Mouse (Mus musculus): ENCODE measurements around the gene Gypa. TPM values are rescaled to one million over a fixed set of nuclear protein-coding genes. Genes with fewer than 3 reads are reported as not detected.
A peak's percentile ranks its signal among the peaks of the same experiment; 100 is the strongest.

Gene Gypa
- polyA plus RNA-seq, 1 experiment from 2014 or later: 15.2 TPM

DNA sequence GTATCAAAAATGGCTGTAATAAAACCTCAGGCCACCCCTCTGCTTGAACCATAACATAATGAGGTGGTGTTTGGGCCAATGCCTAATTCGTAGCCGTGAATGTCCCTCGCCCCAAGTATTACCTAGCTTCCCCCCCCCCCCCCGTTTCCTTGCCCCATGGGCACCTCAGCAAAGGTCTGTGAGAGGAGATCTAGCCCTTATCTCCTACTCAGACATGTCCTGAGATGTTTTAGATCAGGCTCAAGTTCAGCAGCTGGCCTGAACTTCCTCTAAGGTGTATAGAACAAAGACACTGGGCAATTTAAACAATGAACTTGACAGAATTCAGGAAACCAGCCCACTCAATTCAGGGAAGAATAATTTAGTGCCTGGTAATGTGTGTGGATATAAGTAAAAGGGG is 3.7 kb downstream of the Gypa start:
- ATAC-seq (replicated peaks; ENCODE audit: insufficient number of reproducible peaks, low FRiP score, low TSS enrichment, low read depth) (no peak), DNase-seq (ENCODE audit: low spot score) (no peak)
- no peaks in the 10 kb centered on the region for H3K27me3 ChIP-seq (ENCODE audit: control insufficient read depth, insufficient read depth, low read length)
- H3K9me3 ChIP-seq (replicated peaks; ENCODE audit: control insufficient read depth, low read length): no peaks in the 10 kb centered on the region
- H3K4me2 ChIP-seq (ENCODE audit: low read depth, low read length): no peak overlapping the region
- no peak overlapping the region for H3K27ac ChIP-seq (replicated peaks; ENCODE audit: low read depth, low read length)
- no peaks in the 10 kb centered on the region for H3K4me1 ChIP-seq (ENCODE audit: control insufficient read depth, insufficient read depth, low read length)
- no peaks in the 10 kb centered on the region for H3K36me3 ChIP-seq (replicated peaks; ENCODE audit: control insufficient read depth, insufficient read depth, low read depth, low read length)
- H3K4me3 ChIP-seq (ENCODE audit: low read depth, low read length): no peak overlapping the region
- no peak overlapping the region for H3K9ac ChIP-seq (replicated peaks; ENCODE audit: low read length)
- 89% methylated on average over 4 of the region's 4 CpGs for WGBS

DNA sequence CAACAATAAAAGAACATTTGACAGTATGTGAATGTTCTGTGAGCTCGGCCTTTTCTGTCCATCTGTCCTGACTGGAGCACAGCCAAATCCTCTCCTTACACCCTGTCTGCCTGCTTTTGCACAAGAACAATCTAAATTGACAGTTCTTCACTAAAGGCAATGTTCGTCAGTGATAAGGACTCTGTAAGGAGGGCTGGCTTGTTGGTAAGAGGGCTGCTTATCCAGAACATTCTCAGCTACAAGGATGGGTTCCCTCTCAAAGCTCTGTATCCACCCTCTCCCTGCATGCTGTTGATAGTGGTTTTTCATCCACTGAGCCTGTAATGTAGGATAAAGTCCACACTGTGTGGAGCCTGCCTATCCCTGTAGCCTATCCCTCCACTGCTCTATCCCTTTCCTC is 6.7 kb downstream of the Gypa start:
- ATAC-seq (replicated peaks; ENCODE audit: insufficient number of reproducible peaks, low FRiP score, low TSS enrichment, low read depth) (0 out of 2 replicates have a peak, but pooled peaks have one; percentile 34), DNase-seq (ENCODE audit: low spot score) (no peak)
- no peaks in the 10 kb centered on the region for H3K9me3 ChIP-seq (replicated peaks; ENCODE audit: control insufficient read depth, low read length)
- H3K9ac ChIP-seq (replicated peaks; ENCODE audit: low read length): no peak overlapping the region
- H3K4me1 ChIP-seq (ENCODE audit: control insufficient read depth, insufficient read depth, low read length): no peaks in the 10 kb centered on the region
- no peak overlapping the region for H3K4me3 ChIP-seq (ENCODE audit: low read depth, low read length)
- 86% methylated on average over 2 of the region's 2 CpGs for WGBS
- H3K4me2 ChIP-seq (ENCODE audit: low read depth, low read length): no peak overlapping the region
- H3K36me3 ChIP-seq (replicated peaks; ENCODE audit: control insufficient read depth, insufficient read depth, low read depth, low read length): no peaks in the 10 kb centered on the region
- no peaks in the 10 kb centered on the region for H3K27me3 ChIP-seq (ENCODE audit: control insufficient read depth, insufficient read depth, low read length)
- no peak overlapping the region for H3K27ac ChIP-seq (replicated peaks; ENCODE audit: low read depth, low read length)

DNA sequence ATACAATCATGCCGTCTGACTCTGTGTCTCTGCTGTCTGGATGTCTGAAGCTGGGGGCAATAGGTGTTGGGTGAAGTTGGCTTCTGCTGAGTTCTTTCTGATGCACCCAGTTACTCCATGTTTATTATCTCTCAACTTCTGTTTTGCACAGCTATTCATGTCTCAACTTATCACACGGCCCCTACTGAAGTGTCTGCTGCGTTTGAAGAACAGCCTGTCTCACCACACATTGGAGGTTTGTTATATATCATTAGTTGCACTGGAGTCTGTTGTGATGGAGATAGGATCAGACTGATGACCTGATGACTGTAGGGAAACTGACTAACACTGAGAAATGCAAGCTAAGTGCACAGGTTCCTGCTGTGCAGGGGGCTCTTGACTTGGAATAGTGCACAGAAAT is 7.2 kb downstream of the Gypa start:
- Histone ChIP-seq H3K4me3 (ENCODE audit: low read depth, low read length) (no peak overlapping the region), H3K9ac (replicated peaks; ENCODE audit: low read length) (no peak overlapping the region), H3K36me3 (replicated peaks; ENCODE audit: control insufficient read depth, insufficient read depth, low read depth, low read length) (no peaks in the 10 kb centered on the region), H3K27me3 (ENCODE audit: control insufficient read depth, insufficient read depth, low read length) (no peaks in the 10 kb centered on the region), H3K27ac (replicated peaks; ENCODE audit: low read depth, low read length) (no peak overlapping the region), H3K4me2 (ENCODE audit: low read depth, low read length) (no peak overlapping the region), H3K9me3 (replicated peaks; ENCODE audit: control insufficient read depth, low read length) (no peaks in the 10 kb centered on the region), H3K4me1 (ENCODE audit: control insufficient read depth, insufficient read depth, low read length) (no peaks in the 10 kb centered on the region)
- ATAC-seq (replicated peaks; ENCODE audit: insufficient number of reproducible peaks, low FRiP score, low TSS enrichment, low read depth) (no peak), DNase-seq (ENCODE audit: low spot score) (no peak)
- 85% methylated on average over 3 of the region's 3 CpGs for WGBS

GRCm38 (mm10) chr8:80501283-80501682 is 7.7 kb downstream of the Gypa start:
- ATAC-seq (replicated peaks; ENCODE audit: insufficient number of reproducible peaks, low FRiP score, low TSS enrichment, low read depth) (no peak), DNase-seq (ENCODE audit: low spot score) (no peak)
- 73% methylated on average over 6 of the region's 6 CpGs for WGBS
- Histone ChIP-seq H3K9ac (replicated peaks; ENCODE audit: low read length) (no peak overlapping the region), H3K9me3 (replicated peaks; ENCODE audit: control insufficient read depth, low read length) (no peaks in the 10 kb centered on the region), H3K4me1 (ENCODE audit: control insufficient read depth, insufficient read depth, low read length) (no peaks in the 10 kb centered on the region), H3K27me3 (ENCODE audit: control insufficient read depth, insufficient read depth, low read length) (no peaks in the 10 kb centered on the region), H3K27ac (replicated peaks; ENCODE audit: low read depth, low read length) (no peak overlapping the region), H3K4me2 (ENCODE audit: low read depth, low read length) (no peak overlapping the region), H3K4me3 (ENCODE audit: low read depth, low read length) (no peak overlapping the region), H3K36me3 (replicated peaks; ENCODE audit: control insufficient read depth, insufficient read depth, low read depth, low read length) (no peaks in the 10 kb centered on the region)

- no peaks in the 10 kb centered on the region for H3K36me3 ChIP-seq (replicated peaks; ENCODE audit: control insufficient read depth, insufficient read depth, low read depth, low read length)
- ATAC-seq (replicated peaks; ENCODE audit: insufficient number of reproducible peaks, low FRiP score, low TSS enrichment, low read depth) (no peak), DNase-seq (ENCODE audit: low spot score) (no peak)
- WGBS: 86% methylated on average over 5 of the region's 5 CpGs
- no peaks in the 10 kb centered on the region for H3K27me3 ChIP-seq (ENCODE audit: control insufficient read depth, insufficient read depth, low read length)
- no peaks in the 10 kb centered on the region for H3K9me3 ChIP-seq (replicated peaks; ENCODE audit: control insufficient read depth, low read length)
- no peak overlapping the region for H3K4me3 ChIP-seq (ENCODE audit: low read depth, low read length)
- no peaks in the 10 kb centered on the region for H3K4me1 ChIP-seq (ENCODE audit: control insufficient read depth, insufficient read depth, low read length)
- H3K27ac ChIP-seq (replicated peaks; ENCODE audit: low read depth, low read length): no peak overlapping the region
- H3K9ac ChIP-seq (replicated peaks; ENCODE audit: low read length): no peak overlapping the region
- no peak overlapping the region for H3K4me2 ChIP-seq (ENCODE audit: low read depth, low read length)
Measured at GRCm38 (mm10) chr8:80526382-80527355, 33.1 kb downstream of the Gypa start.

- DNase-seq (ENCODE audit: low spot score) (no peak), ATAC-seq (replicated peaks; ENCODE audit: insufficient number of reproducible peaks, low FRiP score, low TSS enrichment, low read depth) (no peak)
- 88% methylated on average over 3 of the region's 3 CpGs for WGBS
- Histone ChIP-seq H3K9me3 (replicated peaks; ENCODE audit: control insufficient read depth, low read length) (no peaks in the 10 kb centered on the region), H3K4me2 (ENCODE audit: low read depth, low read length) (no peak overlapping the region), H3K9ac (replicated peaks; ENCODE audit: low read length) (no peak overlapping the region), H3K4me1 (ENCODE audit: control insufficient read depth, insufficient read depth, low read length) (no peaks in the 10 kb centered on the region), H3K27ac (replicated peaks; ENCODE audit: low read depth, low read length) (no peak overlapping the region), H3K36me3 (replicated peaks; ENCODE audit: control insufficient read depth, insufficient read depth, low read depth, low read length) (no peaks in the 10 kb centered on the region), H3K27me3 (ENCODE audit: control insufficient read depth, insufficient read depth, low read length) (no peaks in the 10 kb centered on the region), H3K4me3 (ENCODE audit: low read depth, low read length) (no peak overlapping the region)
Measured at GRCm38 (mm10) chr8:80541836-80542235, 48.3 kb downstream of the Gypa start.

DNA sequence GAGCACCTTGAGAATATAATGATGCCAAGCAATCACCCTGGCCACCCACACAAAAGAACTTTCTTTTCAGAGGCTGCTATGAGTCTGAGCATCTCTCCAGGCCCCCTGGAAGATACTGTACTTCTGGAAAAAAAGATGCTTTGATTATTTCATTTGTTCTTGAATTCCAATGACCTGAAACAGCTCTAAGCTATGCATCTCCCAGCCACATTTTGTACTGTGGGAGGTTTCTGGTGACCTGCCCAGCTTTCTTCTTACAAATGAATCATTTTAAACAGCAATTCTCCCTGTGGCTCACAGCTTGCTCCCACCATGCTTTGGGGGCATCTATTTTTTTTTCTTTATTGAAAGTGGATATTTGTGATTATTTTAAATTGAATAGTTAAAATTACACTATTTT is 56.9 kb downstream of the Gypa start:
- no peak overlapping the region for H3K9ac ChIP-seq (replicated peaks; ENCODE audit: low read length)
- H3K27me3 ChIP-seq (ENCODE audit: control insufficient read depth, insufficient read depth, low read length): no peaks in the 10 kb centered on the region
- H3K4me1 ChIP-seq (ENCODE audit: control insufficient read depth, insufficient read depth, low read length): no peaks in the 10 kb centered on the region
- H3K4me3 ChIP-seq (ENCODE audit: low read depth, low read length): no peak overlapping the region
- ATAC-seq (replicated peaks; ENCODE audit: insufficient number of reproducible peaks, low FRiP score, low TSS enrichment, low read depth): no peak
- no peaks in the 10 kb centered on the region for H3K36me3 ChIP-seq (replicated peaks; ENCODE audit: control insufficient read depth, insufficient read depth, low read depth, low read length)
- no peaks in the 10 kb centered on the region for H3K9me3 ChIP-seq (replicated peaks; ENCODE audit: control insufficient read depth, low read length)
- H3K4me2 ChIP-seq (ENCODE audit: low read depth, low read length): no peak overlapping the region
- DNase-seq (ENCODE audit: low spot score): no peak
- no peak overlapping the region for H3K27ac ChIP-seq (replicated peaks; ENCODE audit: low read depth, low read length)

- no peak for DNase-seq (ENCODE audit: low spot score)
- WGBS: 64% methylated on average over 3 of the region's 3 CpGs
Measured at GRCm38 (mm10) chr8:80551303-80551702, 57.7 kb downstream of the Gypa start.

More at GRCm38 (mm10) chr8:80551303-80551702, 57.7 kb downstream of the Gypa start:
- no peaks in the 10 kb centered on the region for H3K27me3 ChIP-seq (ENCODE audit: control insufficient read depth, insufficient read depth, low read length)
- no peak overlapping the region for H3K27ac ChIP-seq (replicated peaks; ENCODE audit: low read depth, low read length)
- H3K9me3 ChIP-seq (replicated peaks; ENCODE audit: control insufficient read depth, low read length): no peaks in the 10 kb centered on the region
- H3K9ac ChIP-seq (replicated peaks; ENCODE audit: low read length): no peak overlapping the region
- H3K4me1 ChIP-seq (ENCODE audit: control insufficient read depth, insufficient read depth, low read length): no peaks in the 10 kb centered on the region
- no peak overlapping the region for H3K4me3 ChIP-seq (ENCODE audit: low read depth, low read length)
- ATAC-seq (replicated peaks; ENCODE audit: insufficient number of reproducible peaks, low FRiP score, low TSS enrichment, low read depth): no peak
- no peaks in the 10 kb centered on the region for H3K36me3 ChIP-seq (replicated peaks; ENCODE audit: control insufficient read depth, insufficient read depth, low read depth, low read length)
- H3K4me2 ChIP-seq (ENCODE audit: low read depth, low read length): no peak overlapping the region

Data from embryonic facial prominence, embryonic 11.5 days (tissue).